Mouse (Mus musculus) stomach, postnatal 0 days (tissue): ENCODE data around the gene Zbtb9. TPM values are rescaled to one million over a fixed set of nuclear protein-coding genes. Genes with fewer than 3 reads are reported as not detected.

Source experiments
- ATAC-seq: fragments of 200-750 bp; cut with Nextera tagmentation; 2 replicates; pipeline ENCODE4 v1.8.0; 2017; ENCODE audit not compliant: low FRiP score, low TSS enrichment
- DNase-seq: peaks from one replicate; pipeline ENCODE4 v3.0.0-alpha.2; 2016; ENCODE audit warnings: low spot score
- H3K27ac ChIP-seq: fragments of 300-500 bp; sonication (generic); replicated peaks from 2 replicates; pipeline ENCODE4 v1.5.1; 2014; ENCODE audit warnings: mild to moderate bottlenecking, control low read depth
- H3K27me3 ChIP-seq: fragments of 300-500 bp; sonication (generic); 2 replicates; pipeline ENCODE4 v1.6.1; 2014; ENCODE audit warnings: low read length; ENCODE audit not compliant: control insufficient read depth, insufficient read depth
- H3K36me3 ChIP-seq: fragments of 300-500 bp; sonication (generic); 2 replicates; pipeline ENCODE4 v1.6.1; 2014; ENCODE audit warnings: low read length, mixed read lengths; ENCODE audit not compliant: control insufficient read depth, insufficient read depth
- H3K4me1 ChIP-seq: fragments of 300-500 bp; sonication (generic); replicated peaks from 2 replicates; pipeline ENCODE4 v1.6.1; 2014; ENCODE audit warnings: antibody characterized with exemption; ENCODE audit not compliant: control insufficient read depth, insufficient read depth
- H3K4me2 ChIP-seq: fragments of 300-500 bp; sonication (generic); replicated peaks from 2 replicates; pipeline ENCODE4 v1.6.1; 2014; ENCODE audit warnings: low read depth, mild to moderate bottlenecking, control low read depth, moderate library complexity
- H3K4me3 ChIP-seq: fragments of 300-500 bp; sonication (generic); 2 replicates; pipeline ENCODE4 v1.5.1; 2014; ENCODE audit warnings: low read depth, low read length, control low read depth
- H3K9ac ChIP-seq: fragments of 300-500 bp; sonication (generic); 2 replicates; pipeline ENCODE4 v1.6.1; 2014; ENCODE audit warnings: mild to moderate bottlenecking, low read length, control low read depth, mixed read lengths
- H3K9me3 ChIP-seq: fragments of 300-500 bp; sonication (generic); 2 replicates; pipeline ENCODE4 v1.6.1; 2016; ENCODE audit warnings: low read length; ENCODE audit not compliant: control insufficient read depth
- CTCF ChIP-seq: IDR thresholded peaks from 2 replicates; pipeline ENCODE4 v1.5.1; 2016; ENCODE audit warnings: antibody characterized with exemption, low read depth, mild to moderate bottlenecking, moderate library complexity
- EP300 ChIP-seq: optimal IDR thresholded peaks from 2 replicates; pipeline ENCODE3; 2016; ENCODE audit warnings: antibody characterized with exemption
- WGBS: fragments of 180-500 bp; shearing (Covaris S2); extraction: QIAGEN DNeasy Blood & Tissue Kit; methylation state at CpG from one replicate; pipeline ENCODE4 v1.1.7; 2014; 5-methylcytosine and 5-hydroxymethylcytosine counted together
- polyA plus RNA-seq: library from polyadenylated mRNA; unstranded; fragments of >200 nt; fragmentation: Nextera tagmentation; extraction: Ambion mirVana; gene quantifications from 2 replicates; pipeline ENCODE4 v1.2.1, GENCODE M21; 2015

The Zbtb9 gene
- polyA plus RNA-seq, 1 experiment from 2014 or later: 6.9 TPM

DNA sequence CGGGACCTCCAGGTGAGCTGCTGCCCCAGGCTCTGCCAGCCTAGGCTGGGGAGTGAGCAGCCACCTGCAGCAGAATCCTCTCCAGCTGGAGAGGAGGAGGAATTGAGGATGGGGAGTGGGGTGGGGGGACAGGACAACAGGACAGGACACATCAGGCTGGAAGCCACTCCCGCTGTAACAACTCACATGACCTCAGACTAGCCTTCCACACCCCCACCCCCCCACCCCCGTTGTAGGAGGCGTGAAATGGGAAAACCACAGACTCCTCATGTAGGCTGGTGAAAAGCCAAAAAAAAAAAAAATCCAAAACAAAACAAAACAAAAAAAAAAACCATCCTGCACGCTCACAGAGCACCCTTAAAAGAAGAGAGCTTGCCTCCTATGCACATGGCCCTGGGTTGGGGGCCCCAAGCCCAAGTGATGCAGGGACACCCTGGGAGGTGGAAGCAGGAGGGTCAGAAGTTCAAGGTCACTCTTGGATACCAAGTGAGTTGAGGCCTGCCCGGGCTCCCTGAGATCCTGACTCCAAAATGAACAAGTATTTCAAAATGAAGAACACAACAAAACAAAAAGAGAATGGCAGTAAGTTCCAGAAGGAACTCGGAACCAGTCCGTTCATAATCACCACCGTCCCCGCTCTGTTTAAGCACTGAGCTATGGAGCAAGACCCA, 66.6 kb downstream of the Zbtb9 start:
- TF ChIP-seq EP300 (no peak), CTCF (no peak)
- no peak for DNase-seq
- no peaks in the 10 kb centered on the region for H3K9me3 ChIP-seq

DNA sequence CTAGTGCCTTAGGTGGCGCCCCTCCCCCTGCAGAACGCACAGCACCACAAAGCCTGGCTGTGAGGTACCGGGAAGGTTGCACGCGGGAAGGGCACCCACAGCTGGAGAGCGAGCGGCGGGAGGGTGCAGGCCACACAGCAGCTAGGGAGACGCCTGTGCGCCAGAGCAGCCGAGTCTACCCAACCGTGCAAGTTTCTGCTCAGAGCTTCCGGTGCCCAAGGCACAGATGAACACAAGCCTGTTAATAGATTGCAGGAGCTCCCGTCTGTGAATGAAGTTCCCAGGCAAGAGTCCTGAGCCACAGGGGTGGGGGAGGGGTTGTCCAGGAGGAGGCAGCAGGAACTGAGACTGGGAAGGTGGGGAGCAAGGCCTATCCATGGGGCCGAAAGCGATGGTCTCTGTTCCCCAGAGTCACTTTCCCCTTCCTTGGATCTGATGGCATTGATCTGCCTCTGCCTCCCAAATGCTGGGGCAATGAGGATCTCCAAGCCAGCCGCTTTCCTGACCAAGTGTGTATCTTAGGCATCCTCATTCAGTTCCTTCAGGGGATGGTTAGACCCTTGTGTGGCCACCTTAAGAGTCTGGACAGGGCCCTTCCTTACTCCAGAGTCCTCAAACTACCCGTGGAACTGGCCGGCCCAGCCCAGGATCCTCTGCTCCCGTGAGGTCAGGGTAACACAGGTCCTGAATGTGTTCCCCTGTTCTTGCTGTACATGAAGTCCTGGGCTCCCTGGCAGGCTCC, 67.5 kb downstream of the Zbtb9 start:
- no peak for DNase-seq
- ATAC-seq: 0 out of 2 replicates have a peak, but pooled peaks have one; percentile 8
- H3K9me3 ChIP-seq: no peaks in the 10 kb centered on the region
- 0 out of 2 replicates have a peak overlapping the region, but pooled peaks have one; percentile 3 for H3K4me2 ChIP-seq
- no peak overlapping the region for H3K4me3 ChIP-seq
- no peak for TF ChIP-seq EP300
- TF ChIP-seq CTCF: no peak
- H3K4me1 ChIP-seq: peaks cover 12% of the 10 kb centered on the region
- no peaks in the 10 kb centered on the region for H3K27me3 ChIP-seq
- H3K9ac ChIP-seq: no peak overlapping the region
- peak overlapping the region; percentile 59 for H3K27ac ChIP-seq
- no peaks in the 10 kb centered on the region for H3K36me3 ChIP-seq
- WGBS: 33% methylated on average over 20 of the region's 20 CpGs

More for the DNA sequence above, 66.6 kb downstream of the Zbtb9 start:
- Histone ChIP-seq H3K27me3 (no peaks in the 10 kb centered on the region), H3K4me3 (no peak overlapping the region), H3K4me1 (peaks cover 12% of the 10 kb centered on the region), H3K36me3 (no peaks in the 10 kb centered on the region), H3K27ac (peak overlapping the region; percentile 59), H3K4me2 (no peak overlapping the region), H3K9ac (no peak overlapping the region)
- no peak for ATAC-seq
- 68% methylated on average over 10 of the region's 10 CpGs for WGBS

DNA sequence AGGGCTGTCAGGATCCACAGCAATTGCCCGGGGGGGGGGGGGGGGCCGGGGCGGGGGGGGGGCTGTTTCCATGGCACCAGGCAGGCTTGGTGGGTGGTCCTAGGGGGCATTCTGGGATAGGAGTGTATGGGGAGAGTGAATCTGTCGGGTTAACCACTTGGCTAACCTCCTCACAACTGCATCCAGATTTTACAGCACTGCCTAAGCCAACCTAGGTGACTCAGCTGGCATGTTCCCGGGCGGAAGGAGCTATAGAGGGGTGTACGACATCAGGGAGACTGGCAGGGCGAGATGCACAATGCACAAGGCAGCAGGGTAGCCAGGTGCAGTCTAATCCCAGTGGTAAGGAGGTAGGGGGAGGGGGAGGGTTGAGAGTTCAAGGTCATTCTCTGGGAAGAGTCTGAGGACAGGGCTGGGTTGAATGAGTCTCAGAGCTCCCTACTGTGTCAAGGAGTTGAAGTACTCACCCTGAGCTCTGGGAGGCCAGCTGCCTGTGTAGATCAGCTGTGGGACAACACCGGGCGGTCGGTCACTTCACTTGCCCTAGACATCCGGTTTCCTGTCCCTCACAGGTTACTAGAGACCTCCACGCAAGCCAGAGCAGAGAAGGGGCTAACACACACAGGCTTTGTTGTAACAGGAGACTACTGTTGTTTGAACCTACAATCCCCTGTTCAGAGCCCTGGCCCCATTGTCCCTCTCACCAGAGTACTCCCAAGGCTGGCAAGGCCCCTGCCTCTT, 68.2 kb downstream of the Zbtb9 start:
- 48% methylated on average over 8 of the region's 13 CpGs for WGBS
- H3K9ac ChIP-seq: no peak overlapping the region

DNA sequence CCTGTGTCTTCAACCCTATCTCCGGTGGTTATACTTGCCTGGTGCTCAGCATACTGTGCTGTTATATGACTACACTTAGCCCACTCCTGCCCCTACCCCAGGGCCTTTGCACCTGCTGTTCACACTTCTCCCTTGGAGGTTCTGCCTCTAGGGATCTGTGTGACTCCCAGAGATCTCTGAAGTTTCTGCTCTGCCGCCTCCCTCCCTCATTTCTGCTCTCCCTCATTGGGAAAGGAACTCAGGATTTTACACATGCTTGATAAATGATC, 68.8 kb downstream of the Zbtb9 start:
- ATAC-seq (no peak), DNase-seq (no peak)
- 92% methylated on average over 2 of the region's 2 CpGs for WGBS
- H3K4me1 ChIP-seq: peaks cover 12% of the 10 kb centered on the region
- H3K27me3 ChIP-seq: no peaks in the 10 kb centered on the region
- H3K27ac ChIP-seq: no peak overlapping the region
- H3K9me3 ChIP-seq: no peaks in the 10 kb centered on the region
- no peaks in the 10 kb centered on the region for H3K36me3 ChIP-seq
- no peak for TF ChIP-seq EP300
- TF ChIP-seq CTCF: no peak
- no peak overlapping the region for H3K9ac ChIP-seq
- no peak overlapping the region for H3K4me2 ChIP-seq
- H3K4me3 ChIP-seq: no peak overlapping the region

More for the DNA sequence above, 68.2 kb downstream of the Zbtb9 start:
- 0 out of 2 replicates have a peak overlapping the region, but pooled peaks have one; percentile 59 for H3K27ac ChIP-seq
- TF ChIP-seq EP300 (no peak), CTCF (no peak)
- no peak overlapping the region for H3K4me2 ChIP-seq
- H3K27me3 ChIP-seq: no peaks in the 10 kb centered on the region
- H3K4me1 ChIP-seq: peaks cover 12% of the 10 kb centered on the region
- ATAC-seq (0 out of 2 replicates have a peak, but pooled peaks have one; percentile 18), DNase-seq (no peak)
- H3K9me3 ChIP-seq: no peaks in the 10 kb centered on the region
- no peaks in the 10 kb centered on the region for H3K36me3 ChIP-seq
- H3K4me3 ChIP-seq: no peak overlapping the region

DNA sequence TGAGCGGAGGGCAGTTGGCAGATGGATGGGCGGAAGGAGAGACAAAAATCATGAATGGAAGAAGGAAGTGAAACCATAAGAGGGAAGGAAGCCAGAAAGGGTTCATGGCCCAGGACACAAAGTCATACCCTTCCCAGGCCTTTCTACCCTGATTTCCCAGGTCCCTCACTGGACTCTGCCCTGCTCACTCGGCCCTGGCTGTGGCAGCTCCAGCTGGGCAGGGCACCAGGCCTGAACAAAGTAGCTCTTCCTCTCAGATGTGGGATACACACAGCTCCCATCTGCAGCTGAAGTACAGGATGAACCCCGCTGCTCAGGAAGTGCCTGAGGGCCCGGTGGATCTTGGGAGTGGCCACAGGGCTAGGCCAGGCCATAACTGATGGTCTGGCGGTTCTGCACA, 69.9 kb downstream of the Zbtb9 start:
- DNase-seq (no peak), ATAC-seq (no peak)
- Histone ChIP-seq H3K27me3 (no peaks in the 10 kb centered on the region), H3K36me3 (no peaks in the 10 kb centered on the region), H3K9me3 (no peaks in the 10 kb centered on the region), H3K27ac (no peak overlapping the region; the same call in 1 of the 2 replicates), H3K4me1 (peaks cover 12% of the 10 kb centered on the region), H3K9ac (no peak overlapping the region; the same call in 1 of the 2 replicates), H3K4me2 (no peak overlapping the region), H3K4me3 (no peak overlapping the region)
- WGBS: 51% methylated on average over 6 of the region's 6 CpGs
- no peak for TF ChIP-seq CTCF
- no peak for TF ChIP-seq EP300
